Mouse (Mus musculus) limb, embryonic 13.5 days (tissue): ENCODE measurements around the gene Bmpr1a. TPM values are rescaled to one million over a fixed set of nuclear protein-coding genes. Genes with fewer than 3 reads are reported as not detected.

Experiments used
- ATAC-seq: fragments of 200-750 bp; cut with Nextera tagmentation; 2 replicates; pipeline ENCODE4 v1.8.0; 2017; ENCODE audit warnings: low read depth, moderate number of reproducible peaks, moderate TSS enrichment; ENCODE audit not compliant: low FRiP score
- H3K27ac ChIP-seq: fragments of 300-500 bp; sonication (generic); 2 replicates; pipeline ENCODE4 v1.5.1; 2015; ENCODE audit warnings: inconsistent platforms, mild to moderate bottlenecking, moderate library complexity
- H3K27me3 ChIP-seq: fragments of 300-500 bp; sonication (generic); 2 replicates; pipeline ENCODE4 v1.6.1; 2015; ENCODE audit warnings: mild to moderate bottlenecking, inconsistent platforms
- H3K36me3 ChIP-seq: fragments of 300-500 bp; sonication (generic); 2 replicates; pipeline ENCODE4 v1.6.1; 2015; ENCODE audit warnings: inconsistent platforms, mild to moderate bottlenecking, moderate library complexity
- H3K4me1 ChIP-seq: fragments of 300-500 bp; sonication (generic); 2 replicates; pipeline ENCODE4 v1.6.1; 2015; ENCODE audit warnings: inconsistent platforms
- H3K4me2 ChIP-seq: fragments of 300-500 bp; sonication (generic); replicated peaks from 2 replicates; pipeline ENCODE4 v1.6.1; 2015; ENCODE audit warnings: inconsistent platforms, mild to moderate bottlenecking, moderate library complexity
- H3K4me3 ChIP-seq: fragments of 300-500 bp; sonication (generic); 2 replicates; pipeline ENCODE4 v1.5.1; 2015; ENCODE audit warnings: moderate library complexity, mild to moderate bottlenecking, inconsistent platforms
- H3K9ac ChIP-seq: fragments of 300-500 bp; sonication (generic); 2 replicates; pipeline ENCODE4 v1.6.1; 2015; ENCODE audit warnings: mild to moderate bottlenecking, inconsistent platforms
- H3K9me3 ChIP-seq: fragments of 300-500 bp; sonication (generic); 2 replicates; pipeline ENCODE4 v1.6.1; 2016; ENCODE audit warnings: inconsistent platforms
- WGBS: fragments of 180-500 bp; shearing (Covaris S2); methylation state at CpG from one replicate; pipeline ENCODE4 v1.1.7; 2015; 5-methylcytosine and 5-hydroxymethylcytosine counted together
- polyA plus RNA-seq: library from polyadenylated mRNA; unstranded; fragments of >200 nt; fragmentation: Nextera tagmentation; extraction: Ambion mirVana; gene quantifications from 2 replicates; pipeline ENCODE4 v1.2.1, GENCODE M21; 2015

The Bmpr1a gene
- polyA plus RNA-seq, 1 experiment from 2014 or later: 71.3 TPM

- Histone ChIP-seq H3K27ac (0 out of 2 replicates have a peak overlapping the region, but pooled peaks have one; percentile 97), H3K27me3 (no peaks in the 10 kb centered on the region), H3K4me2 (peak overlapping the region; percentile 69), H3K9ac (no peak overlapping the region), H3K9me3 (no peaks in the 10 kb centered on the region), H3K36me3 (no peaks in the 10 kb centered on the region), H3K4me3 (peak overlapping the region; percentile 83), H3K4me1 (peaks cover 43% of the 10 kb centered on the region)
- WGBS: 70% methylated on average over 6 of the region's 6 CpGs
- ATAC-seq: no peak
Measured at GRCm38 (mm10) chr14:34503759-34504158, 618 bp upstream of the Bmpr1a start.

DNA sequence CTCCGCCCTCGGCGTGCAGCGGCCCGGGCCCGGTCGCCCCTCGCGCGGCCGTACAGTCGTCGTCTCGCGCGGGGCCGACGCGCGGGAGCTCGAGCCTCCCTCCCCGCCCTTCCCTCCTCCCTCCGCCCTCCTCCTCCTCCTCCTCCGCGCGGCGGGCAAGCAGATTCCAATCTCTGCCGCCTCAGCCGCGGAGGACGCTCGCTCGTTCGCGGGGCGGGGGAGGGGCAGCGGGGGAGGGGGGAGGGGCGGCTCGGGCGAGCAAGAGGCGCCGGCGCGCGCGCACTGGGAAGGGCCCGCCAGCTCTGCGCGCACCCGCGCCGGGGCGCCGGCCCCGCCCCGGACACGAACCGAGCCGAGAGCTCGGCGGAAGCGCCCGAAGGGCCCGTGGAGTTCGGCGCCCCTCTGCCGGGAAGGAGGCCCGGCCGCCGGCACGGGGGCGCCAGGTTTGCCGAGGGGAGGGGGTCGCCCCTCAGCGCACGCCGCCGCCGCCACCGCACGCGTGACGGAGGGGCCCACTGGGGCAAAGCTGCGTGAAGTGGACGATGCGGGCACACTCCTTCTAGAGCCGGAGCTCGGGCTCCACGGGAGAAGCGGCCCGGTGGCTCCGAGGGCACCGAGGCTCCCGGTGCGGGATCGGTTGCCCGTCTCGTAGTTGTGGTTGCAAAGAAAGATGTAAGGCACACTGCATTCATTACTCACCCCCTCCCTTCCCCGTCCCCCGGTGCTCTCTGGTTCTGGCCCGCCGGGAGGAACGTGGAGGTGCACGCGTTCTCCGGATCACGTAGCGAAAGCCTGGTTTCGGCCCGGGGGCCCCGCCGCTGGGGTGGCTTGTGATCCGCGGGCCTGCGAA, 441 bp downstream of the Bmpr1a start:
- peak; percentile 90 for ATAC-seq
- Histone ChIP-seq H3K4me2 (peak overlapping the region; percentile 69), H3K4me1 (peaks cover 42% of the 10 kb centered on the region), H3K27me3 (no peaks in the 10 kb centered on the region), H3K27ac (peak overlapping the region; percentile 99), H3K9me3 (no peaks in the 10 kb centered on the region), H3K9ac (peak overlapping the region; percentile 99), H3K36me3 (no peaks in the 10 kb centered on the region), H3K4me3 (peak overlapping the region; percentile 83)
- WGBS: under 1% methylated on average over 96 of the region's 115 CpGs

DNA sequence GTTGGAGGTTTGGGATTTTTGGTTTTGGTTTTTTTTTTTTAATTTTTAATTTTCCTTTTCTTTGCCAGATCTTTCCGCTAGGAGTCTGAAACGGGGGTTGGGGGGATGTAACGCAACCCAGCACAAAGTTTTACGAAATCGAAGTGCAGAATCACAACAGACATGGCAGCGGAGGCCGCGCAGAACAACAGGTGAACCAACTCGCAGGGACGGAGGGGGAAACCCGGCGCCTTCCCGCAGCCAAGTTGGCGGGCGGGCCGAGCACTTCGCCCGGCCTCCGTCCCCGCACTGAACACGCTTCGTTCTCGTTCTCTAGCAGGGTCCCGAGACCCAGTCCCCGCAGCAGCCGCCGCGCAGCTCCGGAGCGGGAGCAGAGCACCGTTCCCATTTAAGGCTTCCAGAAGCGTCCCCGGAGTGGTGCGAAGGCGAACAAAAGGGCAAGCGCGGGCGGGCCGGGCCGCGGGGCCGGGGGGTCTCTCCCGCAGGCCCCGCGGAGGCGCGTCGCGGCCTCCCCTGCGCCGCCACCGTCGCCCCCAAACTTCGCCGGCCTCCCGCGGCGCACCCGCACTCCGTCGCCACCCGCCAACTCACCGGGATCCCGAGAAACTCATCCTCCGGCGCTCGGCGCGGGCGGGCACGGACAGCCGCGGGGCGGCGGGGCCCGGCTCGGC, 1.2 kb downstream of the Bmpr1a start:
- Histone ChIP-seq H3K36me3 (no peaks in the 10 kb centered on the region), H3K9me3 (no peaks in the 10 kb centered on the region), H3K4me1 (peaks cover 47% of the 10 kb centered on the region), H3K27me3 (no peaks in the 10 kb centered on the region), H3K4me3 (peak overlapping the region; percentile 83), H3K27ac (peak overlapping the region; percentile 99), H3K9ac (peak overlapping the region; percentile 99), H3K4me2 (peak overlapping the region; percentile 69)
- ATAC-seq: peak; percentile 41
- WGBS: under 1% methylated on average over 72 of the region's 77 CpGs

DNA sequence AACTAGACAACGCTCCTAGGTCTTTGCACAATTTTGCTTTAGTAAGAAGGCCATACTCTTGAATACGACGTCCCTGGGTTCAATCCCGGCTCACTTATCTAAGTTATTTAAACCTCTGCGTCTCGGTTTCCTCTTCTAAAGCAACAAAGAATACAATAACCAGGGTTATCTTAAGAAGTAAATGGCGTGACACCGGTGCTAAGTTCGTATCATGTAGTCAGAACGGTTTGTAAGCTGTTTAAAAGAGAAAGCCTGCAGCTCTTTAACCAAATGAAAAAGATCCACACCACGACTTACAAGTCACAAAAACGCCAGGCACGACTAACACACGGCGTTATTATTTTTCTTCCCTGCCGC, 1.7 kb downstream of the Bmpr1a start:
- peak overlapping the region; percentile 69 for H3K4me2 ChIP-seq
- ATAC-seq: no peak
- WGBS: under 1% methylated on average over 16 of the region's 16 CpGs
- H3K4me3 ChIP-seq: peak overlapping the region; percentile 83
- H3K27me3 ChIP-seq: no peaks in the 10 kb centered on the region
- H3K27ac ChIP-seq: peak overlapping the region; percentile 99
- H3K4me1 ChIP-seq: peaks cover 51% of the 10 kb centered on the region
- H3K36me3 ChIP-seq: no peaks in the 10 kb centered on the region
- H3K9ac ChIP-seq: peak overlapping the region; percentile 99
- H3K9me3 ChIP-seq: no peaks in the 10 kb centered on the region

- no peak for ATAC-seq
- no peaks in the 10 kb centered on the region for H3K27me3 ChIP-seq
- no peaks in the 10 kb centered on the region for H3K36me3 ChIP-seq
- H3K4me3 ChIP-seq: peak overlapping the region; percentile 83
- H3K9me3 ChIP-seq: no peaks in the 10 kb centered on the region
- peak overlapping the region; percentile 51; the same call in 1 of the 2 replicates for H3K9ac ChIP-seq
- WGBS: 13% methylated on average over 4 of the region's 4 CpGs
- H3K4me1 ChIP-seq: peaks cover 60% of the 10 kb centered on the region
- H3K4me2 ChIP-seq: peak overlapping the region; percentile 69
- no peak overlapping the region; the same call in 1 of the 2 replicates for H3K27ac ChIP-seq
Measured at GRCm38 (mm10) chr14:34500309-34500708, 2.8 kb downstream of the Bmpr1a start.

GRCm38 (mm10) chr14:34499664-34500063, 3.5 kb downstream of the Bmpr1a start:
- H3K27ac ChIP-seq: no peak overlapping the region
- no peaks in the 10 kb centered on the region for H3K27me3 ChIP-seq
- peak overlapping the region; percentile 83 for H3K4me3 ChIP-seq
- 0 out of 2 replicates have a peak overlapping the region, but pooled peaks have one; percentile 51 for H3K9ac ChIP-seq
- peak overlapping the region; percentile 69 for H3K4me2 ChIP-seq
- 67% methylated on average over 4 of the region's 4 CpGs for WGBS
- no peak for ATAC-seq
- H3K9me3 ChIP-seq: no peaks in the 10 kb centered on the region
- peaks cover 56% of the 10 kb centered on the region for H3K4me1 ChIP-seq
- H3K36me3 ChIP-seq: no peaks in the 10 kb centered on the region

DNA sequence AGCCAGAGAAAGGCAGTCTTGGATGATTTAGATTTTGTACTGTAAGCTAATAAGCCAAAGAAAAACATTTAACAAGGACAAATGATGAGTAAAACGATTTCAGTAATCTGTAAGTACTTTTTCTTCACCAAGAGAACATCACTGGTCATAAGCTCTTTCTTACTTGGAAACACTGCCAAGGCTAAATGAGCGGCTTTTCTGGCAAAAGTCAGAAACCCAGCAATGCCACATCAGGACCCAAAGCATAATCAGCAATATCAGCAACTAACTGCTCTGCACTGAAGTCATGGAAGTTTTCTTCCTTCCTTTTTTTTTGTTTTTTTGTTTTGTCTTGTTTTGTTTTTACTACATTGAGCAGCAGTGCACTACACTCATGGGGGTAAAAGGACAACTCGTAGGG, 5.8 kb downstream of the Bmpr1a start:
- Histone ChIP-seq H3K27me3 (no peaks in the 10 kb centered on the region), H3K4me3 (no peak overlapping the region), H3K36me3 (no peaks in the 10 kb centered on the region), H3K9ac (no peak overlapping the region), H3K27ac (no peak overlapping the region), H3K4me2 (no peak overlapping the region), H3K9me3 (no peaks in the 10 kb centered on the region), H3K4me1 (peaks cover 45% of the 10 kb centered on the region)
- ATAC-seq: no peak
- WGBS: 84% methylated on average over 3 of the region's 3 CpGs

DNA sequence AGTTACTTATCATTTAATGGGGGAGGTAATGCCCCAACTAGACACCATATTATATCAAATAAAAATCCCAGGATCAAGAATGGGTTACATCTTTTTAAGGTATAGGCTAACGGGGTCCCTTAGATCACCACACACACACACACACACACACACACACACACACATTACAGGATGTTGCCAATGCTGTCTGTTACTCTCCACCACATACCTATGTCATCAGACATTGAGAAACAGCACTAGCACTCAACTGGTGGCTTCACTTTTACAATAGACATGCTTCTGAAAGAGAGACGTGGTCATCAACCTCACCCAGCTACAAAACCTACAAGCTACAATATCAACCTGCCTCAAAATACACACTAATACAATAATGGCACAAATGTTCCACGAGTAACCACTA, 9.5 kb downstream of the Bmpr1a start:
- Histone ChIP-seq H3K27ac (no peak overlapping the region), H3K9me3 (no peaks in the 10 kb centered on the region), H3K4me3 (no peak overlapping the region), H3K4me1 (peaks cover 41% of the 10 kb centered on the region), H3K9ac (no peak overlapping the region), H3K27me3 (no peaks in the 10 kb centered on the region), H3K4me2 (no peak overlapping the region), H3K36me3 (no peaks in the 10 kb centered on the region)
- ATAC-seq: no peak
- 88% methylated on average over 3 of the region's 3 CpGs for WGBS

DNA sequence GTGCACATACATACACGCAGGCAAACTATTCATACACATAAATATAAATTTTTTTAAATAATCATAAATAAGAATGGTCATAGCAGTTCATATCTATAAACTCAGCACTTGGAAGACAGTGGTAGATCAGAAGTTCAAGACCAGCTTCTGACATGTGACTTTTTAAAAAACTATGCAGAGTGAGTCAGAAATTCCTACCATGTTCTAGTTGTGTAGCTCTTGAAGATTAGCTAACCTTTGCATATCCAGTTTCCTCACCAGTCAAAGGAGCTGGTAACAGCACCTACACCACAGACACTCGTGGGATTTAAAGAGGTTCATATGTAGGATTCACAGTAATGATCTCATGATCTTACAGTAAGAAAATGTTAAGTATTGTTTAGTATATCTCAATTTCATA, 10.5 kb downstream of the Bmpr1a start:
- Histone ChIP-seq H3K27me3 (no peaks in the 10 kb centered on the region), H3K4me3 (no peak overlapping the region), H3K4me2 (no peak overlapping the region), H3K9ac (no peak overlapping the region), H3K4me1 (peaks cover 38% of the 10 kb centered on the region), H3K27ac (no peak overlapping the region), H3K36me3 (no peaks in the 10 kb centered on the region), H3K9me3 (no peaks in the 10 kb centered on the region)
- ATAC-seq: no peak
- WGBS: 80% methylated on average over 2 of the region's 2 CpGs

GRCm38 (mm10) chr14:34490965-34491364, 12.2 kb downstream of the Bmpr1a start:
- H3K4me3 ChIP-seq: no peak overlapping the region
- ATAC-seq: no peak
- no peak overlapping the region for H3K4me2 ChIP-seq
- H3K27me3 ChIP-seq: no peaks in the 10 kb centered on the region
- H3K36me3 ChIP-seq: no peaks in the 10 kb centered on the region
- H3K9ac ChIP-seq: no peak overlapping the region
- no peak overlapping the region for H3K27ac ChIP-seq
- peaks cover 32% of the 10 kb centered on the region for H3K4me1 ChIP-seq
- H3K9me3 ChIP-seq: no peaks in the 10 kb centered on the region
- 72% methylated on average over 1 of the region's 1 CpGs for WGBS

DNA sequence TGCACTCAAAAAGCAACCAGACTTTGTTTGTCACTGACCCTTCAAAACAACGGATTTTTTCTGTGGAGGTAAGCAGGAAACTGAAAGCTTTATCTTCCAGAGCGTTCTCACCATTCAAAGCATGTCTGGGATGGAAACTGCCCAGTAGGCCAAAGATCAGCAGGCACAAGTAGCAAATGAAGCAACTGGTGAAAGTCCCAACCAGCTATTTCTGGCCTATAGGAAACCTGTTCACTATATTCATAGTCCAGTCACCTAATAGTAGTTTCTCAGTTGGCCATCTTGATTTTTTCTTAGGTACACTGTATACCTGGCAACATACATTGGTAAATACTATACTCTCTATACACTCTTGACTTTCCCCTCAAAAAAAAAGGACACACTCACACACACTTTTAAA, 13.2 kb downstream of the Bmpr1a start:
- Histone ChIP-seq H3K36me3 (no peaks in the 10 kb centered on the region), H3K4me3 (no peak overlapping the region), H3K9me3 (no peaks in the 10 kb centered on the region), H3K27ac (no peak overlapping the region), H3K4me2 (no peak overlapping the region), H3K4me1 (peaks cover 31% of the 10 kb centered on the region), H3K27me3 (no peaks in the 10 kb centered on the region), H3K9ac (no peak overlapping the region)
- 80% methylated on average over 2 of the region's 2 CpGs for WGBS
- no peak for ATAC-seq

DNA sequence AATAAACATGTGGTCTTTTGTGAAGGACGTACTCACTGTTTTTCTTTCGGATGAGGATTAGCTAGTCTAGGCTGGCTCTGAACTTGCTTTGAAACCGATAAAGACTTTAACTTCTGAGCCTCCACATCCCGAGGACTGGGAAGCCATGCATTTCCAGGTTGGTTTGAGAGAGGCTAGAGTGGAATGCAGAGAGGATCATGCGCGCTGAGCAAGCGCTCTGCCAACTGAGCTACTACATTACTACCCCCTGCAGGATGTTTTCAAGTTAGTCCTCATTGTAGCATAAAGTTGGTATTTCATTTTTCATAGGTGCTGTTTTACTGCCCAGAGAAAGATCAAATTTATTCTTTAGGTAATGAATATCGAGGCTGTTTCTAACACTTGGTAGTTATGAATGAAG, 17.0 kb downstream of the Bmpr1a start:
- Histone ChIP-seq H3K4me2 (no peak overlapping the region), H3K4me3 (no peak overlapping the region), H3K9me3 (no peaks in the 10 kb centered on the region), H3K36me3 (no peaks in the 10 kb centered on the region), H3K9ac (no peak overlapping the region), H3K4me1 (peaks cover 36% of the 10 kb centered on the region), H3K27me3 (no peaks in the 10 kb centered on the region), H3K27ac (no peak overlapping the region; the same call in 1 of the 2 replicates)
- no peak for ATAC-seq
- WGBS: 59% methylated on average over 8 of the region's 8 CpGs
